Mouse (Mus musculus) intestine, postnatal 0 days (tissue): ENCODE data around the gene Necab2. TPM values are rescaled to one million over a fixed set of nuclear protein-coding genes. Genes with fewer than 3 reads are reported as not detected.

Experiments
- ATAC-seq: fragments of 200-750 bp; cut with Nextera tagmentation; 2 replicates; pipeline ENCODE4 v1.8.0; 2017; ENCODE audit warnings: mild to moderate bottlenecking, moderate TSS enrichment, moderate library complexity
- H3K27ac ChIP-seq: fragments of 300-500 bp; sonication (generic); 2 replicates; pipeline ENCODE4 v1.5.1; 2014; ENCODE audit warnings: mild to moderate bottlenecking, low read depth, low read length, moderate library complexity
- H3K27me3 ChIP-seq: fragments of 300-500 bp; sonication (generic); replicated peaks from 2 replicates; pipeline ENCODE4 v1.6.1; 2014; ENCODE audit warnings: low read length, mixed read lengths; ENCODE audit not compliant: control insufficient read depth, insufficient read depth
- H3K36me3 ChIP-seq: fragments of 300-500 bp; sonication (generic); 2 replicates; pipeline ENCODE4 v1.6.1; 2014; ENCODE audit warnings: mild to moderate bottlenecking, moderate library complexity; ENCODE audit not compliant: control insufficient read depth, insufficient read depth
- H3K4me1 ChIP-seq: fragments of 300-500 bp; sonication (generic); replicated peaks from 2 replicates; pipeline ENCODE4 v1.6.1; 2014; ENCODE audit warnings: antibody characterized with exemption, low read length, mixed read lengths; ENCODE audit not compliant: control insufficient read depth, insufficient read depth
- H3K4me2 ChIP-seq: fragments of 300-500 bp; sonication (generic); replicated peaks from 2 replicates; pipeline ENCODE4 v1.6.1; 2014; ENCODE audit warnings: low read depth, mild to moderate bottlenecking, moderate library complexity
- H3K4me3 ChIP-seq: fragments of 300-500 bp; sonication (generic); 2 replicates; pipeline ENCODE4 v1.5.1; 2014; ENCODE audit warnings: low read depth, low read length
- H3K9ac ChIP-seq: fragments of 300-500 bp; sonication (generic); 2 replicates; pipeline ENCODE4 v1.6.1; 2014; ENCODE audit warnings: mild to moderate bottlenecking, low read depth, low read length
- H3K9me3 ChIP-seq: fragments of 300-500 bp; sonication (generic); 2 replicates; pipeline ENCODE4 v1.6.1; 2016; ENCODE audit warnings: mixed run types; ENCODE audit not compliant: control insufficient read depth
- CTCF ChIP-seq: sonication (generic); IDR thresholded peaks from 2 replicates; pipeline ENCODE4 v1.5.1; 2016; ENCODE audit warnings: low read depth, mild to moderate bottlenecking, control low read depth, antibody characterized with exemption, moderate library complexity
- WGBS: fragments of 180-500 bp; shearing (Covaris S2); extraction: QIAGEN DNeasy Blood & Tissue Kit; methylation state at CpG from one replicate; pipeline ENCODE4 v1.1.7; 2014; 5-methylcytosine and 5-hydroxymethylcytosine counted together
- polyA plus RNA-seq: library from polyadenylated mRNA; unstranded; fragments of >200 nt; fragmentation: Nextera tagmentation; extraction: Ambion mirVana; gene quantifications from 2 replicates; pipeline ENCODE4 v1.2.1, GENCODE M21; 2015

Necab2 gene
- polyA plus RNA-seq, 1 experiment from 2014 or later: 1.3 TPM

DNA sequence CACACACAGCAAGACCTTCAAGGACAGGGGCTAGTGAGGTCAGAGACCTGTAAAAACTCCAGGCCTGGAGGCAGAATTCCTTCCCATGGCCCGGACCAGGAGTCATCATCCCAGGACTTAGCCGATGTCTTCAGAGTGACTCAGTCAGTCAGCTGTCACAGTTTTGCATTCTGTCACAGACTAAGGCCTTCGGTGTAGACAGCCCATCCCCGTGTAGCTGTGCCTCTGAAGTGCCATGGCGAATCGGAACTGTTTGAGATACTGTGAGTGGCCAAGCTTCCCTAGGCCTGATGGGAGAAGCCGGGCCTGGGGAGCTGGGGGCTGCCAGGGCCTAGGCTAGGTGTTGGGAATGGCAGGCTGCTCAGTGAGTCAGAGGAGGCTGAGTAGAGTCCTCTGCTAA lies 15.8 kb upstream of the Necab2 start:
- Histone ChIP-seq H3K9ac (no peak overlapping the region), H3K27me3 (no peaks in the 10 kb centered on the region), H3K4me2 (no peak overlapping the region), H3K4me1 (no peaks in the 10 kb centered on the region), H3K4me3 (no peak overlapping the region), H3K27ac (no peak overlapping the region), H3K36me3 (no peaks in the 10 kb centered on the region), H3K9me3 (no peaks in the 10 kb centered on the region)
- ATAC-seq: no peak
- 92% methylated on average over 7 of the region's 7 CpGs for WGBS
- no peak for TF ChIP-seq CTCF

DNA sequence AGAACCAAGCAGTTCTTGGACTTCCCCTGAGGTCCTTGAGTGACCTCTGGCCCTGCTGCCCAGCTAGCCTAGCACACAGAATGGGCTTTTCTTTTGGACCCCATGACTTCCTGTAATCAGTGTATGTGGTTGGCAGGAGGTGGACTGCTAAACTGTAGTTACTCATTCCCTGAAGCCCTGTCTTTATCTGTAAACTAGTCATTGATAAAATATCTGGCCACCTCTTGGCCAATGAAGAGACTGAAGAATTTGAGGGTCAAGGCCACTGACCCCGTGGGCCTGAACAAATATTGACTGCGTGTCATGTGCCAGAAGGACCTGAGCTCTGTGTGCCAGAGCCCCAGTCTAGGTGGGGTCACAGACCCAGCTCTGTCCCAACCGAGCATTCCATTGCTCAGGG lies 14.1 kb upstream of the Necab2 start:
- 0 out of 2 replicates have a peak, but pooled peaks cover 3% of the 10 kb centered on the region for H3K4me1 ChIP-seq
- H3K4me3 ChIP-seq: no peak overlapping the region
- no peak for TF ChIP-seq CTCF
- no peak overlapping the region for H3K4me2 ChIP-seq
- no peak overlapping the region for H3K9ac ChIP-seq
- H3K9me3 ChIP-seq: no peaks in the 10 kb centered on the region
- no peak overlapping the region for H3K27ac ChIP-seq
- no peak for ATAC-seq
- H3K36me3 ChIP-seq: no peaks in the 10 kb centered on the region
- H3K27me3 ChIP-seq: no peaks in the 10 kb centered on the region
- WGBS: 34% methylated on average over 3 of the region's 3 CpGs

DNA sequence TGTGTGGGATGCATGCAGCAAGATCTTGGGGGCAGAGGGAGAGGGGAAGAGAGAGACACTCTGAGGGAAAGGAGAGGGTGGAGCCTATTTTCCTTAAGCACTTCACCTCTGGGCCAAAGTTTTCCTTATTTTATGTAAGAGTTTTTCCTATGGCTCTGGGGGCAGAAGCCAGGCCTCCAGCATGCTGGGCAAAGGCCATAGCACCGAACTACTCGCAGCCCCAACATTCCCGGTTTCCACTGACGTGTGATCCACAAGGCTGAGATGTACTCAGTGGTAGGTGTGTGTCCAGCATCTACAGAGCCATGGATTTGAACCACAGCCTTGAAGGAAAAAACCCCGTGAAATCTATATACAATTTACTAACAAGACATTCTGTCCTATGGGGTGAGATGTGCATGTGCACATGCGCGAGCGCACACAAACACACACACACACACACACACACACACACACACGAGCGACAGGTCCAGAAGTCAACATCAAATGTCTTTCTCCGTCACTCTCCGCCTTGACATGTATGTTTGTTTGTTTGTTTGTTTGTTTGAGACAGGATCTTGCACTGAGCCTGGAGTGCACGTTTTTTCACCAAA lies 12.8 kb upstream of the Necab2 start, which contains the start of gene Osgin1:
Osgin1 (plus strand) TSS at position 543 of the 593 bp plus-strand sequence.
- H3K4me3 ChIP-seq: no peak within 1 kb of the TSS
- no peaks in the 10 kb centered on the region for H3K27me3 ChIP-seq
- TF ChIP-seq CTCF: no peak
- H3K27ac ChIP-seq: no peak within 1 kb of the TSS
- no peak for ATAC-seq
- H3K4me1 ChIP-seq: 0 out of 2 replicates have a peak, but pooled peaks cover 6% of the 10 kb centered on the region
- no peak within 1 kb of the TSS for H3K4me2 ChIP-seq
- H3K9me3 ChIP-seq: no peaks in the 10 kb centered on the region
- no peaks in the 10 kb centered on the region for H3K36me3 ChIP-seq
- H3K9ac ChIP-seq: 0 out of 2 replicates have a peak within 1 kb of the TSS, but pooled peaks have one; percentile 17
- WGBS: 78% methylated on average over 13 of the region's 13 CpGs

DNA sequence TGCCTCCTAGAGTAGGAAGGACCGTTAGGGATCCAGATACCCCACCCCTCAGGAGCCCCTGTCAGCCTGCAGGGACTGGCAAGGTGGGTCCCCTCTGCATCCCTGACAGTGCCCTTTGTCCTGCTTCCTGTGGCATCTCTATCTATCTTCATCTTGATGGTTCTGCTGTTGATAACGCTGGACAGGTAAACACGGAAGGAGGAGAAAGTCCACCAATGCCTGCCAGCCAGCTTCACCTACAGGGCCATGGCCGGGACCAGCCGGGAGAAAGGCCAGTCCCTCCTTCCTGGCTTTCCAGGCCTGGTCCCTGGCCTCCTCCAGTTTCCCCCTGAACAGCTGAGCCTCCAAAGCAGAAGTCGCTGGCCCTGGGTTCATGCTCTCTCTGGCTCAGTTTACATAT lies 11.9 kb upstream of the Necab2 start:
- 0 out of 2 replicates have a peak overlapping the region, but pooled peaks have one; percentile 17 for H3K9ac ChIP-seq
- no peak overlapping the region for H3K27ac ChIP-seq
- H3K9me3 ChIP-seq: no peaks in the 10 kb centered on the region
- H3K4me2 ChIP-seq: no peak overlapping the region
- no peak for ATAC-seq
- no peaks in the 10 kb centered on the region for H3K36me3 ChIP-seq
- no peak for TF ChIP-seq CTCF
- H3K4me1 ChIP-seq: peaks cover 7% of the 10 kb centered on the region; the same call in 1 of the 2 replicates
- 41% methylated on average over 6 of the region's 6 CpGs for WGBS
- H3K4me3 ChIP-seq: no peak overlapping the region
- H3K27me3 ChIP-seq: no peaks in the 10 kb centered on the region

DNA sequence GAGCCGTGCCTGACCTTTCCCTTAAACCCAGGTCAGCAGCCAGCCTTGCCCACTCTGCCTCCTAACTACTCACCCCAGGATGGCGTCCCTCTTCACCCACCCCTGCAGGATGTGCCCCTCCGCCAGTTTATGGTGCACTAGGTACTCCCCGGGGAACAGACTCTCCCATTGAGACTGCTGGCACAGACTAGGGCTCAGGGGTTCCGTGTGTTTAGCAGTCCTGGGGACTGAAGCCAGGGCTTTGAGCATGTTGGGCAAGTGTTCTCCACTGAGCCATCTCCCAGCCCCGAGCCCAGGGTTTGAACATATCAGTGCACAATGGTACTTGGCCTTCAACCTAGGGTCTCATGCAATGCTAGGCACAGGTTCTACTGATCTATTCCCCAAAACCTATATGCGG lies 11.0 kb upstream of the Necab2 start:
- Histone ChIP-seq H3K4me2 (no peak overlapping the region), H3K27ac (no peak overlapping the region), H3K9ac (no peak overlapping the region), H3K27me3 (no peaks in the 10 kb centered on the region), H3K4me1 (peaks cover 16% of the 10 kb centered on the region), H3K9me3 (no peaks in the 10 kb centered on the region), H3K4me3 (no peak overlapping the region), H3K36me3 (no peaks in the 10 kb centered on the region)
- ATAC-seq: no peak
- WGBS: 90% methylated on average over 7 of the region's 7 CpGs
- TF ChIP-seq CTCF: no peak

DNA sequence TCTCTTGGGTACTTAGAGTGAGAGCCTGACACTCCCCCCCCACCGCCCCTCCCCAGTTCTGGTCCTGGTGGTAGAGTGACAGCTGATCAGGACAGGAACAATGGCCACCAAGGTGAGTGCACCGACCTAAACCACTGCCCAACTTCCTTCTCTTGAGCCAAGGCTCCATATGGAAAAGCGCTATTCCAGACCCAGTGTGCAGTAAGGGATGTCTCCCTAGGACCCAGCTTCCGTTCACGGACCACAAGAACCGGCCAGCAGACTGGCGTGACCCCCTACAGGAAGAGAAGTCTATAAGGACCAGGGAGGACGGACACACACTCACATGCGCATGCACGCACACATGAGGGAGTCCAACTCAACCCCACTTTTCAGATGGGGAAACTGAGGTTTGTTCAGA lies 10.2 kb upstream of the Necab2 start:
- Histone ChIP-seq H3K27ac (peak overlapping the region; percentile 86; the same call in 1 of the 2 replicates), H3K4me1 (peaks cover 21% of the 10 kb centered on the region), H3K9ac (no peak overlapping the region), H3K27me3 (no peaks in the 10 kb centered on the region), H3K36me3 (no peaks in the 10 kb centered on the region), H3K4me2 (peak overlapping the region; percentile 63), H3K9me3 (no peaks in the 10 kb centered on the region), H3K4me3 (no peak overlapping the region)
- TF ChIP-seq CTCF: no peak; the same call in 1 of the 2 replicates
- 83% methylated on average over 10 of the region's 10 CpGs for WGBS
- no peak for ATAC-seq

DNA sequence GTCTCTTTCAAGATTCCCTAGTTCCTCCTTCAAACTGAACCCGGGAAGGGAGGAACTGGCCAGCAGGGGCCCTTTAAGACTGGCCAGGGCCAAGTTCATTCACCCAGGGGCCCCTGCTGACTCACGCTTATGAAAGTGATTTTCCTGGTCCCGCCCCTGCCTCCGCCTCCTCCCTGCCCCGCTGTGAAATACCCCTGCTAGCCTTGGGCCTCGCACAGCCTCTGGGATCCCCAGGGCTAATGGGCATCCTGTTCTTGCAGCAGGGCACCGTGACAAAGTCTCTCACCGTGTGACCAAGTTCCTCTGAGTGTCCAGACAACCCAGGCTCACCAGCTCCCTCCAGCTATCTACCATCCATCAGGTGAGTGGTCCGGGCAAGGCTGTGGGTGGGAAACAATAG lies 9.6 kb upstream of the Necab2 start:
- H3K4me1 ChIP-seq: peaks cover 25% of the 10 kb centered on the region
- peak overlapping the region; percentile 63 for H3K4me2 ChIP-seq
- H3K27ac ChIP-seq: peak overlapping the region; percentile 86
- peaks cover 4% of the 10 kb centered on the region; the same call in 1 of the 2 replicates for H3K36me3 ChIP-seq
- TF ChIP-seq CTCF: no peak
- ATAC-seq: peak; percentile 54
- H3K27me3 ChIP-seq: no peaks in the 10 kb centered on the region
- peak overlapping the region; percentile 44 for H3K4me3 ChIP-seq
- H3K9me3 ChIP-seq: no peaks in the 10 kb centered on the region
- H3K9ac ChIP-seq: peak overlapping the region; percentile 56
- WGBS: 11% methylated on average over 9 of the region's 9 CpGs
